Mouse (Mus musculus): ENCODE measurements at regions not wholly inside any gene's neighbourhood (a gene's known extent, or its start where the extent isn't known, plus 50 kb on each side); places are given as distances from the start of the nearest gene placed in this dataset.

DNA sequence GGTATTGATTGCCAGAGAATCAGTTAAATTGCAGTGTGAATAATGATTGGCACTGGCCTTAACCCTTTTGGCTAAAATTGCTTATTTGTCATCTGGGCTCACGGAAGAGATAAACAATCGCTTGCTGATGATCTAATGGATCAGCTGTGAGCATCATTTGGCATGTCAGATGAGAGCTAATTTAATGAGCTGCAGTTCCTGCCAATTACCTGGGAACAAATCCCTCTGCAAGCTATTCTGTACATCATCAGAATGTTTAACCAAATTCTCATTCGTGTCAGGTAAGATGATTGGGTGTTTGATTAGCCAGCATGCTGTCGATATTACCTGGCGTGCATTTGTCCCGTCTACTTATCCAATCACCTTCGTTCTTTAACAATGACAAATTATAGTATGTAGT is 104.0 kb upstream of the Atp5g3 start:
- no peak for DNase-seq (ENCODE audit: extremely low spot score in 1 of 2, low spot score in 1 of 2)

- DNase-seq (ENCODE audit: extremely low spot score in 1 of 2, low spot score in 1 of 2) = no peak
Observed at GRCm38 (mm10) chr2:74014201-74014600, 103.1 kb upstream of the Atp5g3 start.

GRCm38 (mm10) chr2:73998531-73998930 is 87.4 kb upstream of the Atp5g3 start:
- DNase-seq (ENCODE audit: extremely low spot score in 1 of 2, low spot score in 1 of 2) = peak in 1 of 2 experiments; percentile 51

DNA sequence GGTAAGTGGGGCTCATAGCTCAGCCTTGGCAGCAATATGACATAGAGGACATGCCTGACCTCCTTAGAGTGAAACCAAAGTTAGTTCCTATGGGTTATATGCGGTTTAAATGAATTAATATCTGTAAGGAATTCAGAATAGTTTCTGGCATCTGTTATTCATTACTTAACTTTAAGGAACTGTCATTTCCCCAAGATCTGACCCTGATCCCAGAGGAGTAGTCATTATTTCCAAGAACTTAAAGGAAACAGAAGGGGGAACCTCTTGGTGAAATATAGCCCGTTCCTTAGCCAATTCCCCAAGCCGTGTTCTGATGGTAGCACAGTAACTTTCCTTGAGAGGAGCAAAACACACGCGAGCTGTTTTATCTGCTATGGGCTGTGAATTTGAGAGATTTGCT is 85.9 kb upstream of the Atp5g3 start:
- no peak for DNase-seq (ENCODE audit: extremely low spot score in 1 of 2, low spot score in 1 of 2)

- DNase-seq (ENCODE audit: extremely low spot score in 1 of 2, low spot score in 1 of 2) = no peak
Observed at GRCm38 (mm10) chr2:73991818-73992217, 80.7 kb upstream of the Atp5g3 start.

GRCm38 (mm10) chr2:73987441-73988105 is 76.4 kb upstream of the Atp5g3 start:
- DNase-seq (ENCODE audit: extremely low spot score in 1 of 2, low spot score in 1 of 2) = peak in 1 of 2 experiments; percentile 27

GRCm38 (mm10) chr2:73985911-73986250 is 74.8 kb upstream of the Atp5g3 start:
- DNase-seq (ENCODE audit: extremely low spot score in 1 of 2, low spot score in 1 of 2) = no peak

DNA sequence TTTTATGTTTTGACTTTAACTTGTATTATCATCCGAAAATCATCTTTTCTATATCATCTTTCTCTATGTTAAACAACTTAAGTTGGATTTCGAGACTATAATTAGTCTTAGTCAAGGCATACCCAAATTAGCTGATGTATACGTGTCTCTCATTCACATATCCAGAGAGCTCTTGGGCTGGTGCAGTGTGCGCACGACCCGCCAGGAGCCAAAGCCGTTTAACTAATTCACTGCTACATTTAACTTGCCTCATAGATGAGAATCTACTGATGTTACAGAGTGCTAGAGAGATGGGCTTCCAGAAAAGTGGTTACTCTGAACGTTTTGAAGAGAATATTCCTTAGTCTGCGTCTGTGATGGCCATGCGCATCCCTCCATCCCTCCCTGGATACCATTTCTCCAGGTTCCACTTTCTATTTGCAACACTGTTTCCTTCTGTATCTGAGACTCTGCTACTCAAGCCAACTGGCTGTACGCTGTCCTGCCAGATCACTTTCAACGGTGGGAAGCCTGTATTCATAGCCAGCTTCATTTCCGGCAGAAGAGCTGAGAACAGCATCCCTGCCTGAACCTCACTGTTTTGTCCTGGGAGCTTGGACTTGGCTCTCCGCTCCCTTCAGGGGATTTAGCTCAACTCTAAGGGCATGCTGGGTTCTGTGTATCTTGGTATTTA is 74.2 kb upstream of the Atp5g3 start:
- DNase-seq (ENCODE audit: extremely low spot score in 1 of 2, low spot score in 1 of 2) = no peak

DNA sequence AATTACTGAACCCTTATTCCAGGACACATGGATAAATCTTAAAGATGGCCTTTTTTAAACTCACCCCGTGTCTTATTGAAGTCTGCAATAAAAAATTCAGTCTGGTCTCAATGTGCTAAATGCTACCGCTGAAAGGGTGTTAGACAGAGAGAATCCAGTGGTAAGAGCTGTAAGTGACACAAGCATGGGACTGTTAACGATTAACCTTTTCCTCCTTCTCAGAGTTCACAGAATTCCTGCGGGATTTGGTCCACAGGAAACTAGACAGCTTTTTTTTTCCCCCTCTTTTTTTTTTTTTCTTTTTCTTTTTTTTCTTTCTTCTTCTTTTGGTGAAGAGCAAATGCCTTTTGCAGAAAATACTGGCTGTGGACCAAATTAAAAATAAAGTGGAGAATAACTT is 72.0 kb upstream of the Atp5g3 start:
- no peak for DNase-seq (ENCODE audit: extremely low spot score in 1 of 2, low spot score in 1 of 2)

GRCm38 (mm10) chr2:73978072-73978471 is 66.9 kb upstream of the Atp5g3 start:
- DNase-seq (ENCODE audit: extremely low spot score in 1 of 2, low spot score in 1 of 2) = no peak

- DNase-seq (ENCODE audit: extremely low spot score in 1 of 2, low spot score in 1 of 2) = no peak
Observed at GRCm38 (mm10) chr2:73973774-73974173, 62.6 kb upstream of the Atp5g3 start.

GRCm38 (mm10) chr2:73967618-73968017 is 56.5 kb upstream of the Atp5g3 start:
- no peak for DNase-seq (ENCODE audit: extremely low spot score in 1 of 2, low spot score in 1 of 2)

- DNase-seq (ENCODE audit: extremely low spot score in 1 of 2, low spot score in 1 of 2) = peak in 1 of 2 experiments; percentile 67
Observed at GRCm38 (mm10) chr2:73965595-73965994, 54.5 kb upstream of the Atp5g3 start.
